Mouse (Mus musculus) brain, adult 2 months (tissue): ENCODE measurements at regions not wholly inside any gene's neighbourhood (a gene's known extent, or its start where the extent isn't known, plus 50 kb on each side); places are given as distances from the start of the nearest gene placed in this dataset.
"Not testable (repeated sequence)": the region's sequence is repeated elsewhere in the genome, so short reads cannot be mapped to it uniquely, and the experiment has no call there.

Experiments used
- DNase-seq: peaks from one replicate; pipeline ENCODE4 v3.0.0; 2011; ENCODE audit warnings: low read depth, low spot score

DNA sequence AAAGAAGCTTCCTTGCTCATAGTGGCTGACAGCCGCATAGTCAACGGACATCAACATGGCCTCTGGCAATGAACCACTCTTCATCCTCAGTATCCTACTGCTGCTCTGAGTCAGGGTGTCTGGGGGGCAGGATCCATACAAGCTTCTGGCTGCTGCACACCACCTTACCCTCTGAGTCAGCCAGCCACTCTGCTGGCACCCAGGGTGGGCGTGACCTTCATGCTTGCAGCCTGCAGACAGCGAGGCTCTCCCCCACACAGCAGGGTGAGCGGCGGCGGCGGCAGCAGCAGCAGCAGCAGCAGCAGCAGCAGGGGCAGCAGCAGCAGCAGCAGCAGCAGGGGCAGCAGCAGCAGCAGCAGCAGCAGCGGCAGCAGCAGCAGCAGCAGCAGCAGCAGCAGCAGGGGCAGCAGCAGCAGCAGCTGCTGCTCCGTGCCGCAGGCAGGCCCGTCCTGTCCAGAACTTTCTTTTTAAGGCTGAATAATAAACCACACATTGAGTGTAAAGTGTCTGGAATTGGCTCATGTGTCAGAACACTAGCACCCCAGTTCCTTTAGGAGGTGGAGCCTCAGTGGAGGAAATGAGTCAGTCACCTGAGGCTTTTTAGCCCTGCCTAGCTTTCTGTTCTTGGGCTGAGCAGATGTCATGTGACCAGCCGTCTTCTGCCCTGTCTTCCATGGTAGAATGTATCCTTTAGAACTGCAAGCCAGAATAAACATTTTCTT, 186.3 kb downstream of the 1810013L24Rik start:
- DNase-seq = peak; percentile 85

DNA sequence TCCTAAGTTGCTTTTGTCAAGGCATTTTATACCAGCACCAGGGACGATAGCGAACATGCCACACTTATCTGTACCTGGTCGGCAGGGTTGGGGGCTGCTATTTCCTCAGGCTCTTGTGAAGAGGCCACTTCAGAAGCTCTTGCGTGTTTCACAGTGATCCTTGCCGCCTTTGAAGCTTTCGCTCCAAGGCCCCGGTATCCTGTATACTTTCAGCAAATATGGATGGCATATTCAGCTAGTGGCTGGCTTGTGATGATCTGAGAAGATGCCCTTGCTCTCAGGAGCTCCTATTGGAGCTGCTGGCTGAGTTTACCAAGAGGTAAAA, 186.8 kb downstream of the 1810013L24Rik start:
- no peak for DNase-seq

GRCm38 (mm10) chr16:9030717-9031116, 200.8 kb downstream of the 1810013L24Rik start:
- peak; percentile 85 for DNase-seq

GRCm38 (mm10) chr16:9043271-9043670, 213.4 kb downstream of the 1810013L24Rik start:
- DNase-seq = peak; percentile 27

- DNase-seq = no peak
These were observed 217.0 kb downstream of the 1810013L24Rik start for GRCm38 (mm10) chr16:9046864-9047263.

GRCm38 (mm10) chr16:9054415-9054814, 224.5 kb downstream of the 1810013L24Rik start:
- no peak for DNase-seq

DNA sequence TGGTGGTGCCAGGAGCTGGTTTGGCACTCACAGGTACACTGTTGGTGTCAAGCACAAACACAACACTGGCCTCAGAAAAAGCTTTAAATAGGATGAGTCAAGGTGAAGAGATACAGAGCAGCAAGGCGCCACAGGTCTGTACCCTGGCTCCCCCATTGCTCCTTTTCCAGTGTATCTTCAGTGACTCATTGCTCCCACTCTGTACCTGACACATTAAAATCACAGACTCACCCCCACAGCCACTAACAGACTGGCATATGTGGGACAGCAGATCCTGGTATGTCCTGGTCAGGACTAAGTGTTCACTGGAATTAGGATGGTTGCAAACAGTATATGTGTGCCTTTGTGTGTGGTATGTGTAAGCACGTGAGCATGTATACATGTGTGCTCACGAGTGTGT, 226.5 kb downstream of the 1810013L24Rik start:
- DNase-seq = peak; percentile 60

DNA sequence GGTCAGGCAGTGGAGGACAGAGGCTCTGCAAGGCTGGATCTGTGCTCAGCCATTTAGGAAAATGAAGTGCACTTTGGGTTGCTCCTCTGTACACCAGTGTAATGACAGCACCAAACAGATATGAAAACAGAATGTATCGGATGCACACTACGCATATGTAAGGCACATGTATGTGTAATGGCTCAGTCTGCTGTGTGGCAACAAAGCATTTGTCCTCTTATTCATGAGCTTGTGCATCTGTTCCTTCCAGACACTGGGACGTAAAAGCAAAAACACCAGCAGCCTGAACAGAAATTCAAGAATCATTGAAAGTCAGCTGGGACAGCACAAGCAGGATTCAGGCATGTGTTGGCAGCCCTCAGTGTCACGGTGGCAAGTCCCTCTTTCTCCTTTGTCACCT, 241.6 kb downstream of the 1810013L24Rik start:
- DNase-seq = no peak

DNA sequence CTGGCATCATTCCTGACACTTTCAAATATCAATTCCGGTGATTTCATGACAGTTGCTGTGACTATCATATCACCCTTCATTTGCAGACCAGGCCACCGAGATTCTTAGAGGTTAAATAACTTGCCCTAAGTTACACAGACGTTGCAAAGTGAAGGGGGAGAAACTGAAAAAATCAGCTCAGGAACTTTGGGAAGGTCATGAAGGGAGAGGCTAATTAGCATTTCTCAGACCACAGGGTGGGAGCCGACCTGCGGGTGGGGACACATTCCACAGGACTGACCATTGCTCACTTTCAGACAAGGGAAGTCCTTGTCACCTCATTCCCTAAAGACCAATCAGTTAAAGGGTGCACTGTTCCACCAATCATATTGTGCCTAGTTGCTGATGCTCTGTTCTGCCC, 242.1 kb downstream of the 1810013L24Rik start:
- not testable (repeated sequence) for DNase-seq

DNA sequence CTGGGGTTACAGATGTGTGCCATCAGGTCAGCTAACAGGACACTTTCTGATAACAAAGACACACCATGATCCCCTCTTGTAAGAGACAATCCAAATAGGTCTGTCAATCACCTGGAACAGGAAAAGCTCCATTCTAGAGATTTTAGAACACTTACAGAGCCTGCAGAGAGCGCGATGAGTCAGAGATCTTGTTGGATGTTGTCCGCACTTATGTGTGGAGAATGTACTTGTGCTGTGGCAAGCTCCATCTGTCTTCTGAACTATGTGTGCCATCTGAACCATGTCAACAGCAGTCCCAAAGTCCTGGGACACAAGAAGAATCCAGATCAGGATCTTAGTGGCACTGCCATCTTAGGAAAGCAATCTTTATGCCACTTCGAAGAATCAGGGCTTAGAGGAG, 244.4 kb downstream of the 1810013L24Rik start:
- DNase-seq = peak; percentile 64

GRCm38 (mm10) chr16:9077451-9077850, 247.6 kb downstream of the 1810013L24Rik start:
- DNase-seq = no peak

DNA sequence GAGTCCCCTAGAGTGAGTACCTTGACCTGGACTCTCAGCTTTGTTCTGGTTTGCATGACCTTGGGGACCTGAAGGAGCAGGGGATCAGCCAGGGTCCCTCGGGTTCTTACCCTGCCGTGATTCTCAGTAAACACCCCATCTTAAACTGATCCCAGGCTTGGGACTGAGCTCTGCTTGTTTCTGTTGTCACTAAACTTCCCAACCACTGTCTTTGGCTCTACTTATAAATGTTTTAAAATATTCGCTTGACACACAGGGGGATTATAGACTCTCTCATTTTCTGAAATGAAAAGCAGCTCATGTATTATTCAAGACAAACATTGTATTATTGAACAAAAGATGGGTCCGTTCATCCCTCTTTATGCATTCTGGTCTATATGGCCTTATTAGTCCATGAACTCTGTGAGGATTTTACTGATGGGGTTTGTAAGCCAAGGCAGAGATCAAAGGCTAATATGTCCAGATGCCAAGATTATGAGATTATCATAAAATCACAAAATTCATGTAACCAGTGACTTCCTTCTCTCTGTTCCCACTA, 248.6 kb downstream of the 1810013L24Rik start:
- no peak for DNase-seq

DNA sequence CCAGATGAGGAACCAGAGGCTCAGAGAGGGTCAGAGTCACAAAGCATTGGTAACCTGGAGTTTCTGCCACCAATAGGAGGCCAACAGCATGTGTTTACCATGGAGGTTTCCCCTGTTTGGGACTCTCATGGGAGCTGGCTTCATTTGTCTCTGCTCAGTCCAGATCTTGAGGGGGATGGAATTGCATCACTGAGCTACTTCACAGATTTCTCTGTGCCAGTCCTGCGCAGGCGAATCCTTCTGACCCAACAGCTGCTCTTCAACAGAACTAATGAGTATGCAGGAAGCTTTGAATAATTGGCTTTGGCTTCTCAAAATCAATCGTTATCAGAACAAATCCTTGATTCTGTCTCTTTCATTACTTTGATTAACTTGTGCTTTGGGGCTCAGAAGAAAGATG, 253.1 kb downstream of the 1810013L24Rik start:
- DNase-seq = peak; percentile 40

GRCm38 (mm10) chr16:9083740-9084139, 253.8 kb downstream of the 1810013L24Rik start:
- DNase-seq = no peak

- no peak for DNase-seq
These were observed 254.7 kb downstream of the 1810013L24Rik start for GRCm38 (mm10) chr16:9084581-9084980.

DNA sequence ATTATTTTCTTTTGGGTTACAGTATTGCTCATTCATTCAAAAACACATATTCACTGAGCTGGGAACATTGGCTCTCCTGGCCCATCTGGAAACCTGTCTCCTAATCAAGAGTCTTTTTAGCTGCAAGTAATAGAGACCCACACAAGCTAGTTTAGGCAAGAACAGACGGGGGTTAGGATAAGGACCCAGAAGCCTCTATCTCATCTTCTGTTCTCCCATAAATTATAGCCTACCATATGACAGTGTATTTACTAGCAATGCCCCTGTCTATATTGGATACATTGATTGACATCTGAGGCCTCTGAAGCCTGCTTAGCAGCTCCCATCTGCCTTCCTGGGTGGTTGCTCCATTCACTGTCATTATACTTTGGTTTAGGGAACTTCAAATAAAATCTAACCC, 255.2 kb downstream of the 1810013L24Rik start:
- no peak for DNase-seq

DNA sequence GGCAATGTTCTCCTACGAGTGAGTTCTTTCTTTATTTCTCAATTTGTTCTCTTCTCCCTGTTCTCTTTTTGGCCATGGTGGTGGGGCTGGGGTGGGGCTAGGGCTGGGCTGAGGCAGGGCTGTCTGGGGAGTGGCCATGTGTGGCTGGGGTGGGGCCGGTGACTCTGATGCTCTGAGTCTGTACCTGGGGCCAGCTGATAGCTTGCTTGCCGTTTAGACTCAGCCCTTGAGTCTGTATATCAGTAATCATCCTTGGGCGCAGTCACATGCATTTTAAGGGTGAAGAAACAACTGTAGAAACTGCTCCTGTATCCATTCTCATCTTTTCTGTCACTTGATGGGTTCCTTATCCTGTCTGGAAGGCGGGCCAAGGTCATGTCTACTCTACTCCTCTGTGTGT, 256.1 kb downstream of the 1810013L24Rik start:
- no peak for DNase-seq

- DNase-seq = no peak
These were observed 261.9 kb downstream of the 1810013L24Rik start for GRCm38 (mm10) chr16:9091790-9092189.

GRCm38 (mm10) chr16:9092191-9092848, 262.4 kb downstream of the 1810013L24Rik start:
- DNase-seq = no peak

GRCm38 (mm10) chr16:9093593-9093992, 263.7 kb downstream of the 1810013L24Rik start:
- no peak for DNase-seq

DNA sequence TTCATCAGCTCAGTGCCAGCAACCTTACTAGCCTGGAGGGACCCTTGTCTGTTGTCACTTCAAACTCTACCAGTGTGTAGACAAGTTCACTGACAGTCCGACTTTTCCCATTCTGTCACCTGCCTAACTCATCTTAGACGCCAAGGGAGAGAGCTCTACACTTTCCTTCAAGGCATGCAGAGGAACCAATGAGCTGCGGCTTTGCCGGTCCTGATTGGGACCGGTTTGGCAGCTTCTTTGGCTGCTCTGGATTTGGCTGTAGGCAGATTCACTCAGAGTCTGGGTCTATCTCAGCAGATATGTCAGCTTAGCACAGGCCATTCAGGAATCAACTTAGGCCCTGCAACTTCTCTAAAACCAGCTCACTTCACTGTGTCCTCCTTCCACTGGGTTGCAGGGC, 264.3 kb downstream of the 1810013L24Rik start:
- DNase-seq = no peak

DNA sequence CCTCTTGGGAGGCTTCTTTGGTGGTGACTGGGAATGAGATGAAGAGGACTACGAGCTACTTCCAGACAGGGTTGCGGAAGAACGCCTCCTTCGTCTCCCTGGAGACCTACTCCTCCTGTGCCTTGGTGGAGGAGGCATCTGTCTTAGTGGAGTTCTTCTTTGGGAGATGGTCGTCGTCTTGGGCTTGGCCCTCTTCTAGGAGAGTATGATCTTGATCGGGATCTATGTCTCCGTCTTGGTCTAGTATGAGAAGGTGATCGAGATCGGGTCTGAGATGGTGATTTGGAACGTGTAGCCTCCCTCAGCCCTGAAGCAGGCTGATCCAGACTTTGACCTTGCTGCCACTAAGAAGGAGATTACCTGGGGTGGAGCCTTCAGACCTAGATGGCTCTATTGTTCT, 276.3 kb downstream of the 1810013L24Rik start:
- DNase-seq = no peak

DNA sequence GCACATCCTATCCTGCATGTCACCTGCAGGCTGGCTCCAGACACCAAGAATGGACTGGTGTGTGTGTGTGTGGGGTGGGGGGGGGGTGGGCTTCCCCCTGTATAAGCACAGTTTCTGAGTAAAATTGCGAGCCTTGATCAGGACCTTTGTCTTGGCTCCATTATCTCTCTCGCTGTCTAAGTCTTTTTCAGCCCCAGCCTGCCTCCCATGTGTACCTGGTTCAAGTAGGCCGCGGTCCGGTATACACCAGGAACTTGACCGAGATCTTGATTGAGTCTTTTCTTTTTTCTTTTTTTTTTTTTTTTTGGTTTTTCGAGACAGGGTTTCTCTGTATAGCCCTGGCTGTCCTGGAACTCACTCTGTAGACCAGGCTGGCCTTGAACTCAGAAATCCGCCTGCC, 276.8 kb downstream of the 1810013L24Rik start:
- DNase-seq = not testable (repeated sequence)
